Mouse (Mus musculus): ENCODE data around the gene Npsr1.

The Npsr1 gene

GRCm38 (mm10) chr9:24247557-24247956, 149.8 kb downstream of the Npsr1 start:
- no peak for DNase-seq (ENCODE audit: low spot score)

- no peak for DNase-seq (ENCODE audit: low spot score)
Measured at GRCm38 (mm10) chr9:24254236-24254635, 156.4 kb downstream of the Npsr1 start.

GRCm38 (mm10) chr9:24280498-24281287, 182.9 kb downstream of the Npsr1 start:
- DNase-seq (ENCODE audit: low spot score) = no peak

- DNase-seq (ENCODE audit: low spot score) = no peak
Measured at GRCm38 (mm10) chr9:24282617-24283016, 184.8 kb downstream of the Npsr1 start.

- no peak for DNase-seq (ENCODE audit: low spot score)
Measured at GRCm38 (mm10) chr9:24283071-24283470, 185.3 kb downstream of the Npsr1 start.

GRCm38 (mm10) chr9:24283536-24283935, 185.7 kb downstream of the Npsr1 start:
- no peak for DNase-seq (ENCODE audit: low spot score)

GRCm38 (mm10) chr9:24284239-24285084, 186.7 kb downstream of the Npsr1 start:
- DNase-seq (ENCODE audit: low spot score) = no peak

GRCm38 (mm10) chr9:24285419-24285818, 187.6 kb downstream of the Npsr1 start:
- DNase-seq (ENCODE audit: low spot score) = no peak

- no peak for DNase-seq (ENCODE audit: low spot score)
Measured at GRCm38 (mm10) chr9:24291385-24291784, 193.6 kb downstream of the Npsr1 start.

- DNase-seq (ENCODE audit: low spot score) = no peak
Measured at GRCm38 (mm10) chr9:24293252-24293959, 195.6 kb downstream of the Npsr1 start.

- DNase-seq (ENCODE audit: low spot score) = no peak
Measured at GRCm38 (mm10) chr9:24302906-24303305, 205.1 kb downstream of the Npsr1 start.

GRCm38 (mm10) chr9:24306990-24307389, 209.2 kb downstream of the Npsr1 start:
- no peak for DNase-seq (ENCODE audit: low spot score)

- no peak for DNase-seq (ENCODE audit: low spot score)
Measured at GRCm38 (mm10) chr9:24307400-24307799, 209.6 kb downstream of the Npsr1 start.

GRCm38 (mm10) chr9:24315835-24316234, 218.0 kb downstream of the Npsr1 start:
- DNase-seq (ENCODE audit: low spot score) = no peak

GRCm38 (mm10) chr9:24331661-24332060, 233.9 kb downstream of the Npsr1 start:
- no peak for DNase-seq (ENCODE audit: low spot score)

GRCm38 (mm10) chr9:24341321-24341720, 243.5 kb downstream of the Npsr1 start:
- DNase-seq (ENCODE audit: low spot score) = no peak

- no peak for DNase-seq (ENCODE audit: low spot score)
Measured at GRCm38 (mm10) chr9:24347011-24347410, 249.2 kb downstream of the Npsr1 start.

GRCm38 (mm10) chr9:24349510-24349909, 251.7 kb downstream of the Npsr1 start:
- DNase-seq (ENCODE audit: low spot score) = no peak

- no peak for DNase-seq (ENCODE audit: low spot score)
Measured at GRCm38 (mm10) chr9:24351402-24351801, 253.6 kb downstream of the Npsr1 start.

Data from MN1 (cell line).